Mouse (Mus musculus) liver, adult 2 months (tissue): Measurements from ENCODE around the gene Gnat1. TPM values are rescaled to one million over a fixed set of nuclear protein-coding genes. Genes with fewer than 3 reads are reported as not detected.
A peak's percentile ranks its signal among the peaks of the same experiment; 100 is the strongest.

Experiments used
- DNase-seq: peaks from one replicate; pipeline ENCODE4 v3.0.0-alpha.2; 2011; ENCODE audit warnings: low read depth, low spot score; ENCODE audit errors: extremely low read depth
- H3K27ac ChIP-seq: fragments of 200-500 bp; replicated peaks from 2 replicates; pipeline ENCODE4 v1.5.1; 2012; ENCODE audit warnings: low read depth, mild to moderate bottlenecking, control low read depth, inconsistent platforms, low read length; ENCODE audit not compliant: insufficient read depth
- H3K27me3 ChIP-seq: fragments of 200-500 bp; 2 replicates; pipeline ENCODE4 v1.6.1; 2012; ENCODE audit warnings: mild to moderate bottlenecking, moderate library complexity, low read length, inconsistent platforms; ENCODE audit not compliant: control insufficient read depth, insufficient read depth
- H3K36me3 ChIP-seq: fragments of 200-500 bp; 2 replicates; pipeline ENCODE4 v1.6.1; 2012; ENCODE audit warnings: low read length, inconsistent platforms; ENCODE audit not compliant: control insufficient read depth, insufficient read depth
- H3K4me1 ChIP-seq: fragments of 200-500 bp; 2 replicates; pipeline ENCODE4 v1.6.1; 2011; ENCODE audit warnings: low read length; ENCODE audit not compliant: control insufficient read depth, insufficient read depth
- H3K4me3 ChIP-seq: fragments of 200-500 bp; 2 replicates; pipeline ENCODE4 v1.5.1; 2011; ENCODE audit warnings: low read depth, mild to moderate bottlenecking, control low read depth, low read length, moderate library complexity; ENCODE audit not compliant: insufficient read depth
- H3K79me2 ChIP-seq: fragments of 200-500 bp; 2 replicates; pipeline ENCODE4 v1.6.1; 2012; ENCODE audit warnings: inconsistent platforms, mild to moderate bottlenecking, low read length, moderate library complexity; ENCODE audit not compliant: control insufficient read depth, insufficient read depth
- H3K9ac ChIP-seq: fragments of 200-500 bp; 2 replicates; pipeline ENCODE4 v1.6.1; 2012; ENCODE audit warnings: low read depth, mild to moderate bottlenecking, control low read depth, inconsistent platforms, low read length
- CTCF ChIP-seq: fragments of 200-500 bp; IDR thresholded peaks from 2 replicates; pipeline ENCODE4 v1.5.1; 2011; ENCODE audit warnings: low read depth, low read length, control low read depth
- POLR2A ChIP-seq: fragments of 200-500 bp; IDR thresholded peaks from 2 replicates; pipeline ENCODE4 v1.6.1; 2011; ENCODE audit warnings: low read length, control low read depth; ENCODE audit not compliant: insufficient read depth; ENCODE audit errors: extremely low read depth
- WGBS: fragments of 180-500 bp; shearing (Covaris S2); methylation state at CpG from one replicate; pipeline ENCODE4 v1.1.7; 2018; 5-methylcytosine and 5-hydroxymethylcytosine counted together
- polyA plus RNA-seq: library from polyadenylated mRNA; depleted of rRNA; stranded (reverse); fragments of >200 nt; gene quantifications from 2 replicates; pipeline ENCODE4 v1.2.3, GENCODE M21; 2012
- total RNA-seq: library from RNA; depleted of rRNA; stranded (reverse); fragments of >200 nt; gene quantifications from 2 replicates; pipeline ENCODE4 v1.2.3, GENCODE M21; 2014

Gene Gnat1
- total and polyA plus RNA-seq, 2 experiments, result 3.2 to 7.1 TPM

DNA sequence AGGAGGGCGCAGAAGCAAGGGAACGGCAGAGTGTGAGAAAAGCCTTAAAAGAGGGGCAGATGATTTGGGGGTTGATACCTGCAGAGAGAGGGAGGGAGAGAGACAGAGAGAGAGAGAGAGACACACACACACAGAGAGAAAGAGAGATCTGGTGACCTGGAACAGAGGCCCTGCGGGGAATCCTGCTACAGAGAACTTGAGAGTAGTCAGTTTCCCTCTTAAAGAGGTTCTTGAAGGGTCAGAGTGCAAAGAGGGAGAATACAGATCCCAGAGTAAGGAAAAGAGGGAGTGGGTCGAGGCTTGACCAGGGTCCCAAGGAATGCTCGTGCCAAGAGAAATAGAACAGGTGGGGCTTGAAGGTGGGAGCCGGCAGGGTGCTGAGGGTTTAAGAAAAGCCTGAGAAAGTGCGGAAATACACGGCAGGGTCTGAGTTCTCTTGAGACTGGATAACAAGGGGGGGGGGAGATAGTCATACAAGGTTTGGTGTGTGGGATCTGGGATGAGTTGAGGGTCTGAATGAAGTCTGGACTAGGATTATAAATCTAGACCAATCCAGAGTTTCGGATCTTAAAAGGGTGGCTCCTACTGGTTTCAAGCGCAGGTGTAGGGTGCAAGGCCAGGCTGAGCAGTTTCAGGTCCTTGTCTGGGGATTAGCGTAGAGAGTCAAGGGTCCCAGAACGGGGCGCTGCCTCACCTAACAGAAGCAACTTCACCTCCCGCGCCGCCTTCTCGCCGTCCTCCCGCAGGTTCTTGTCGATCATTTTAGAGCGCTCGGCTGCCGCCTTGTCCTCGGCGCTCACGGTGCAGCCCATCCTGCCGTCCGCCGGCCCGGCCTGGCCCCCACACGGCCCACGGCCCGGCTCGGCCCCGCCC lies 44.9 kb downstream of the Gnat1 start:
- no peaks in the 10 kb centered on the region for H3K27me3 ChIP-seq
- H3K36me3 ChIP-seq, result no peaks in the 10 kb centered on the region
- peak; percentile 21 for DNase-seq
- peaks cover 14% of the 10 kb centered on the region; the same call in 1 of the 2 replicates for H3K4me1 ChIP-seq
- peak overlapping the region; percentile 62 for H3K27ac ChIP-seq
- peak overlapping the region; percentile 93 for H3K9ac ChIP-seq
- TF ChIP-seq POLR2A, result no peak
- TF ChIP-seq CTCF, result no peak
- WGBS, result 3% methylated on average over 35 of the region's 35 CpGs
- peak overlapping the region; percentile 79 for H3K4me3 ChIP-seq
- peaks cover 41% of the 10 kb centered on the region for H3K79me2 ChIP-seq

- Histone ChIP-seq H3K4me1 (peaks cover 14% of the 10 kb centered on the region; the same call in 1 of the 2 replicates), H3K27me3 (no peaks in the 10 kb centered on the region), H3K4me3 (peak overlapping the region; percentile 79), H3K79me2 (peaks cover 46% of the 10 kb centered on the region), H3K9ac (peak overlapping the region; percentile 93), H3K27ac (peak overlapping the region; percentile 45), H3K36me3 (no peaks in the 10 kb centered on the region)
- no peak for TF ChIP-seq CTCF
- no peak for TF ChIP-seq POLR2A
- DNase-seq, result peak; percentile 27
- 4% methylated on average over 15 of the region's 15 CpGs for WGBS
Observed at GRCm38 (mm10) chr9:107633661-107634405, 45.7 kb downstream of the Gnat1 start.

DNA sequence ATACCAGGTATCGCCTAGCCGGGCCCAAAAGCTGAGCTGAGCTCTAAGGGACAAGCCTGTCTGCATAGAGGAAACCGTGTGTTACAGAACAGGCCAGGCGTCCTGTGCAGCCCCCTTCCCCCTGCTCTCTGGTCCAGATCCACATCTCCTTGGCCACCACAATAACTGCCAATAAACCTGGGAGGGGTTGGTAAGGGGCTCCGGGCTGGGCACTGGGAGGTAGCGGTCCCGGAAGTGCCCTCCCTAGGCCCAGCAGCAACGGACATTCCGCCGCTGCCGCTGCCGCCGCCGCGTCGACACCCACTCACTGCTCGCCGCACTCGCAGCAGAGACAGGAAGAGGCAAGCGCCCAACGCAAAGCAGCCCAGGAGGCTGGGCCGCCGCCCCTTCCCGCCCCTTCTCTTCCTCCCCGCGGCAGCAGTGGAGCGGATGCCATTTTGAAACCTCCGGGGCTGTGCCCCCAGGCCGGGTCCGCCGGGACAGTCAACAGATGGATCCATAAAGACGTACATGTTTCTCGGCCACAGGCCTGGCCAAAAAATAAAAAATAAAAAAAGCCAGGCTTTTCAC lies 46.3 kb downstream of the Gnat1 start:
- no peaks in the 10 kb centered on the region for H3K27me3 ChIP-seq

GRCm38 (mm10) chr9:107632478-107632877 lies 47.0 kb downstream of the Gnat1 start:
- peak overlapping the region; percentile 70 for H3K27ac ChIP-seq
- H3K36me3 ChIP-seq, result no peaks in the 10 kb centered on the region
- peaks cover 16% of the 10 kb centered on the region; the same call in 1 of the 2 replicates for H3K4me1 ChIP-seq
- H3K4me3 ChIP-seq, result peak overlapping the region; percentile 79
- peaks cover 54% of the 10 kb centered on the region for H3K79me2 ChIP-seq
- H3K9ac ChIP-seq, result peak overlapping the region; percentile 93
- TF ChIP-seq POLR2A, result no peak
- no peak for TF ChIP-seq CTCF
- 41% methylated on average over 6 of the region's 6 CpGs for WGBS
- no peak for DNase-seq
- no peaks in the 10 kb centered on the region for H3K27me3 ChIP-seq

More for the DNA sequence above, 46.3 kb downstream of the Gnat1 start:
- 5% methylated on average over 33 of the region's 33 CpGs for WGBS
- Histone ChIP-seq H3K27ac (peak overlapping the region; percentile 70), H3K36me3 (no peaks in the 10 kb centered on the region), H3K4me1 (peaks cover 16% of the 10 kb centered on the region; the same call in 1 of the 2 replicates), H3K4me3 (peak overlapping the region; percentile 79), H3K9ac (peak overlapping the region; percentile 93), H3K79me2 (peaks cover 48% of the 10 kb centered on the region)
- TF ChIP-seq CTCF, result no peak
- peak; percentile 44; the same call in 1 of the 2 replicates for TF ChIP-seq POLR2A
- DNase-seq, result peak; percentile 38

DNA sequence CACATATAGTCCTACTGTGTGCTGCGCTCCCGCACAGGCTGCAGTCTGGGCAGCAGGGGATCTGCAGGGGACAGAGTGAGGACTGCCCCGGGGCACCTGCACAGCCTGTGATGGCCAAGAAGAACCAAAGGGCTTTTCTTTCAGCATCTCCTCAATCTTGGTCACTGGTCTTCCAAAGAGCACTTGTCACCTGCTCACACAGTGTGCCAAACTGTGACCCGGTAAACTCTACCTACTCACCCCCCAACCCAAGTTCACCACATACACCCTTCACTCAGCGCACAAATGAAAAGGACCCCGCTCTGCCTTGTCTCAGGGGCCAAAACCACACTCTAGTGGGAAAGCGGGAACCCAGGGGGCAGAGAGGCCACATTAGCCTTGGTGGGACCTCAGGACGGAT lies 47.7 kb downstream of the Gnat1 start:
- 0 out of 2 replicates have a peak overlapping the region, but pooled peaks have one; percentile 10 for H3K9ac ChIP-seq

More for the DNA sequence above, 47.7 kb downstream of the Gnat1 start:
- no peak overlapping the region for H3K4me3 ChIP-seq
- peaks cover 57% of the 10 kb centered on the region for H3K79me2 ChIP-seq
- no peak for TF ChIP-seq CTCF
- TF ChIP-seq POLR2A, result no peak
- H3K36me3 ChIP-seq, result no peaks in the 10 kb centered on the region
- peaks cover 16% of the 10 kb centered on the region; the same call in 1 of the 2 replicates for H3K4me1 ChIP-seq
- H3K27ac ChIP-seq, result no peak overlapping the region
- H3K27me3 ChIP-seq, result no peaks in the 10 kb centered on the region
- 86% methylated on average over 8 of the region's 8 CpGs for WGBS
- DNase-seq, result no peak
